Mouse (Mus musculus): ENCODE results near the gene Uqcr11. TPM values are rescaled to one million over a fixed set of nuclear protein-coding genes. Genes with fewer than 3 reads are reported as not detected.

The Uqcr11 gene
- polyA plus RNA-seq, 1 experiment: 1,699 TPM

DNA sequence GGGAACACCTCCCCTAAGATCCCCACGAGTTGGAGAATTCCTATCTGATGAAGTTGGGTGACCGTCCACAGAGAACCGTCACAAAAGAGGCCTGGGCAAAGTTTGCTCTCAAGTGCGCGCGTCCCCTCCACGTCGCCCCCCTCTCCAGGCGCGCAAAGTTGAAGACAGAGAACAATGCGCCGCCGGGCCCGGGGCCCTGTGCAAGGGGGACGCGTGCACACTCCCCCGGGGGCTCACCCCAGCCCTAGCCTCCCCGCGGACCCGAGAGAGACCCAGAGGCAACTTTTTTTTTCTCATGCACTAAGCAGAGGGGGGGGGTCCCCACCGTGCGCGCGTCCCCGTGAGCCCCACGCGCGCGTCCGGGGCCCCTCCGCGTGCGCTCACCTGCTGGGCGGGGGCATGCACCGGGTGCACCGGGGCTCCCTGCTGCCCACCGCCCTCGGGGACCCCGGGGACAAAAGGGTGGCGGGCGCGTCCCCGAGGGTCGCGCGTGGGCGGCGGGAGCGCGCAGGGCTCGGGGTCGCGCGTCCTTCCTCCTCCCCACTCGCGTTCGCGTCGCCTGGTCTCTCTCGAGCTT, 26.4 kb upstream of the Uqcr11 start:
- Histone ChIP-seq H3K36me3 (ENCODE audit: control insufficient read depth, insufficient read depth, low read length) (peaks cover 9% of the 10 kb centered on the region; the same call in 1 of the 2 replicates), H3K27me3 (ENCODE audit: control insufficient read depth, insufficient read depth, low read length) (no peaks in the 10 kb centered on the region), H3K4me3 (ENCODE audit: control insufficient read depth, insufficient read depth, low read length) (peak overlapping the region; percentile 88), H3K4me1 (replicated peaks; ENCODE audit: control insufficient read depth, insufficient read depth, low read length) (peaks cover 22% of the 10 kb centered on the region), H3K27ac (ENCODE audit: control insufficient read depth, insufficient read depth, low read length) (peak overlapping the region; percentile 83)
- TF ChIP-seq POLR2A (IDR thresholded peaks at IDR 0.05; ENCODE audit: control insufficient read depth, extremely low read depth, insufficient read depth, low read length, poor library complexity): no peak
- 0 out of 2 replicates have a peak, but pooled peaks have one; percentile 32 for TF ChIP-seq CTCF (IDR thresholded peaks at IDR 0.05; ENCODE audit: borderline replicate concordance, control insufficient read depth, extremely low read depth, insufficient read depth, low read length, poor library complexity)
- DNase-seq: peak; percentile 56
- WGBS: 1% methylated on average over 60 of the region's 60 CpGs

DNA sequence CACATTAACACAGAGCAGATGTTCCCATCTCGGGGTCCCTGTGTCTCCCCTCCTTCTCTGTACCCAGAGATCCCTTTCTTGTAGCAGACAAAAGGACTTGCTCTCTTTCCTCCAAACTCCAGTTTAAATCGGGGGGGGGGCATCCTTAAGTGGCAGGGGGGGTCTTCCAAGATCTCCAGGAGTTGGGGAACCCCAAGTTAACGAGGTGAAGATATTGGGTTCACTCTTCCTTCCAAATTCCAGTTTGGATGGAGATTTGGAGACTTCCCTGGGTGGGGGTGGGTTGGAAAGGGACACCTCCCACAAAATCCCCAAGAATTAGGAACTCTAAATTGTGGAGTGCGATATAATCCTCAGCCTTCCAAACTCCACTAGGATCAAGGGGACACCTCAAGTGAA, 25.8 kb upstream of the Uqcr11 start:
- Histone ChIP-seq H3K27ac (ENCODE audit: control insufficient read depth, insufficient read depth, low read length) (peak overlapping the region; percentile 83), H3K27me3 (ENCODE audit: control insufficient read depth, insufficient read depth, low read length) (no peaks in the 10 kb centered on the region), H3K36me3 (ENCODE audit: control insufficient read depth, insufficient read depth, low read length) (peaks cover 12% of the 10 kb centered on the region; the same call in 1 of the 2 replicates), H3K4me1 (replicated peaks; ENCODE audit: control insufficient read depth, insufficient read depth, low read length) (peaks cover 22% of the 10 kb centered on the region), H3K4me3 (ENCODE audit: control insufficient read depth, insufficient read depth, low read length) (peak overlapping the region; percentile 88)
- no peak for DNase-seq
- 3% methylated on average over 4 of the region's 4 CpGs for WGBS
- TF ChIP-seq POLR2A (IDR thresholded peaks at IDR 0.05; ENCODE audit: control insufficient read depth, extremely low read depth, insufficient read depth, low read length, poor library complexity) (no peak), CTCF (IDR thresholded peaks at IDR 0.05; ENCODE audit: borderline replicate concordance, control insufficient read depth, extremely low read depth, insufficient read depth, low read length, poor library complexity) (no peak)

DNA sequence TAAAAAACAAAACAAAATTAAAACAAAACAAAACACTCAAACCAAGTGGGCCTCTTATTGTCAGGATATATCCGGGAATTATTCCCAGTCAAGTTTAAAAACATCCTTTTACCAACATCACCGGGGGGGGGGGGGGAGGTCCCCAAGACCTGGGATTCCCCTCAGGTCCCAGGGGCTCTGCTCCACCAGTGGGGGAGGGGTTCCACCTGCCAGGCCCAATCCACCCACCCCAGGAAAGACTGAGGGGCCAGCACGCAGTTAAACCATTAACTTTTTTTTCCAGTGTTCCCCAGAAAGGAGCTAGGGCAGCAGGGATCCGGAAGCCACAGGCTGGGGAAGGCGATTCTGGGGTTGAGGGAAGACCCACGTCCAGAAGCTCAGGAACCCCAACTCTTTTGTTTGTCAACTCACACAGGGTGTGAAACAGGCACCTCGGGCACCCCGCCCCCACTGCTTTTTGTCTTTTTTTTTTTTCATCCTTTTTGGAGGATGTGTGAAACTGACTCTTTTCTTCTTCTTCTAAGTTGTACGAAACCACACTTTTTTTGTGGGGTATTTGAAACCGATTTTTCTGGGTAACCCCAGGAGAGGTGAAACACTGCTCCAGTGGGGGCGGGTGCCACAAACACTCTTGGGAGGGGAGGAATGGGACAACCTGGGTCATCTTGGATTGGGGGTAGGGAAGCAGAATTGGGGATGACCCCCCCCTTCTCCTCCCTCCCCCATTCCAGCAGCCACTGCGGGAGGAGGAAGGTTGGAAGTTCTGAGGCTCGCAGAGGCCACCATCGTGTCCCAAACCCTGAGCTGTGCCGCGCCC, 25.1 kb upstream of the Uqcr11 start:
- peak overlapping the region; percentile 88 for H3K4me3 ChIP-seq (ENCODE audit: control insufficient read depth, insufficient read depth, low read length)
- no peaks in the 10 kb centered on the region for H3K27me3 ChIP-seq (ENCODE audit: control insufficient read depth, insufficient read depth, low read length)
- peaks cover 17% of the 10 kb centered on the region for H3K36me3 ChIP-seq (ENCODE audit: control insufficient read depth, insufficient read depth, low read length)
- WGBS: 7% methylated on average over 16 of the region's 16 CpGs
- H3K27ac ChIP-seq (ENCODE audit: control insufficient read depth, insufficient read depth, low read length): peak overlapping the region; percentile 83
- peak; percentile 57 for DNase-seq
- TF ChIP-seq CTCF (IDR thresholded peaks at IDR 0.05; ENCODE audit: borderline replicate concordance, control insufficient read depth, extremely low read depth, insufficient read depth, low read length, poor library complexity): no peak
- no peak for TF ChIP-seq POLR2A (IDR thresholded peaks at IDR 0.05; ENCODE audit: control insufficient read depth, extremely low read depth, insufficient read depth, low read length, poor library complexity)
- H3K4me1 ChIP-seq (replicated peaks; ENCODE audit: control insufficient read depth, insufficient read depth, low read length): peaks cover 22% of the 10 kb centered on the region

DNA sequence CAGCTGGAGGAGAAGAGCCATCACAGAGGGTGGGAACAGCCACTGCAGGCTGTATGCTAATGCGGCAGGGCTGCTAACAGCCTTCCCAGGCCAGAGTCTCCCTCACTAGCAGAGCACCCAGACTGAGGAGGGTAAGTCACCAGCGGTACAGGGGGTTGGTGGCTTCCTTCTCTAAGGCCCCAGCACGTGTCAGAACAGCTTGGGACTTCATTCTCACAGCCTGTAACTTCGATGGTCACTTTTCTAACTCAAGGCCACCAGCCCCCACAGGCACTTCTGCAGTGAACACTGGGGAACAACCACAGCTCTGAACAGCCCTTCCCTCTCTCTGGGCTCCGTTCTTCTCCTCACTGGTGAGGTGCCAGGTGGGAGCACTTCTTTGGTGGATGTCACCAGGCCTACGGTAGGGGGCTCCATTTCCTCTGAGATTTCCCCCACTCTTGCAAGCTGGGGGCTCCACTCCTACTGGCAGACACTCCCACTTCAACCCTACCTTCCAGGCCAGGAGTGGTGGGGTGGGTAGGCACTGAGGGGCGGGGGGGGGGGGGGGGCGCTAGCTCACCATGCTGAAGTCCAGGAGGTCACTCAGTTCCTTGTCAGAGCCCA, 23.8 kb upstream of the Uqcr11 start:
- TF ChIP-seq POLR2A (IDR thresholded peaks at IDR 0.05; ENCODE audit: control insufficient read depth, extremely low read depth, insufficient read depth, low read length, poor library complexity): no peak
- TF ChIP-seq CTCF (IDR thresholded peaks at IDR 0.05; ENCODE audit: borderline replicate concordance, control insufficient read depth, extremely low read depth, insufficient read depth, low read length, poor library complexity): no peak
- WGBS: 80% methylated on average over 8 of the region's 8 CpGs
- Histone ChIP-seq H3K27ac (ENCODE audit: control insufficient read depth, insufficient read depth, low read length) (no peak overlapping the region), H3K27me3 (ENCODE audit: control insufficient read depth, insufficient read depth, low read length) (no peaks in the 10 kb centered on the region), H3K4me3 (ENCODE audit: control insufficient read depth, insufficient read depth, low read length) (no peak overlapping the region), H3K36me3 (ENCODE audit: control insufficient read depth, insufficient read depth, low read length) (peaks cover 30% of the 10 kb centered on the region), H3K4me1 (replicated peaks; ENCODE audit: control insufficient read depth, insufficient read depth, low read length) (peaks cover 22% of the 10 kb centered on the region)
- DNase-seq: peak; percentile 37

DNA sequence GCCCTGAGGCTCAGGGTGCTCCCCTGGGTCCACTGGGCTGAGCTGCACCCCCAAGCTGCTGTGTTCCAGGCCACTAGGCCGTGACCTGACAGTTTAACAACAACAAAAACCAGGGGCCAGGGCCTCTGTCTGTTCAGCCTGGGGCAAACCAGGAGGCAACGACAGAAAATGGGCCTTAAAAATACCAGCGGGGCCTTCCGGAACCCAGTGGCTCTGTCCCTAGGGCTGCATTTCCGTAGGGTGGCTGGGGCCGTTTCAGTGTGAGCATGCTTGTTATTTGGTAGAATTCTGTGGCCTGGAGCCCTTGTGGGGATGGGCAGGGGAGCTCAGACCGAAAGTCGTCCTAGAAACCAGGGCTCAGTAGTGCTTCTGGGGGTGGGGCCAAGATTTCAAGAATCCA, 23.2 kb upstream of the Uqcr11 start:
- no peak overlapping the region for H3K4me3 ChIP-seq (ENCODE audit: control insufficient read depth, insufficient read depth, low read length)
- peaks cover 21% of the 10 kb centered on the region for H3K4me1 ChIP-seq (replicated peaks; ENCODE audit: control insufficient read depth, insufficient read depth, low read length)
- TF ChIP-seq POLR2A (IDR thresholded peaks at IDR 0.05; ENCODE audit: control insufficient read depth, extremely low read depth, insufficient read depth, low read length, poor library complexity) (no peak), CTCF (IDR thresholded peaks at IDR 0.05; ENCODE audit: borderline replicate concordance, control insufficient read depth, extremely low read depth, insufficient read depth, low read length, poor library complexity) (no peak)
- H3K36me3 ChIP-seq (ENCODE audit: control insufficient read depth, insufficient read depth, low read length): peaks cover 37% of the 10 kb centered on the region
- WGBS: 95% methylated on average over 8 of the region's 8 CpGs
- no peaks in the 10 kb centered on the region for H3K27me3 ChIP-seq (ENCODE audit: control insufficient read depth, insufficient read depth, low read length)
- H3K27ac ChIP-seq (ENCODE audit: control insufficient read depth, insufficient read depth, low read length): no peak overlapping the region
- DNase-seq: no peak

DNA sequence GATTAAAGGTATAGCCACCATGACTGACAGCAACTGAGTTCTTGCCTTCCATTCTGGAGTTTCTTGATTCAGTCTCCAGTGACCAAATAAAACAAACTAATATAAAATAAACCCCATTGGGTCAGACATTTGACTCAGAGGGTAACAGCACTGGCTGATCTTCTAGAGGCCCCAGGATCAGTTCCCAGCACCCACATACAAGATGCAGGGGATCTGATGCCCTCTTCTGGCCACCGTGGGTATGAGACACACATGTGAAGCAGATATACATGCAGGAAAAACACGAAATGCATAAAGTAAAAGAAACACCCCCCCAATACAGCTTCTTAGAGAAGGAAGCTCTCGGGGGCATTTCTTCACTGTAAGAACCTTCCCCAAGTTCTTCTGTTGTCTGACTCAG, 18.4 kb upstream of the Uqcr11 start:
- Histone ChIP-seq H3K27ac (ENCODE audit: control insufficient read depth, insufficient read depth, low read length) (no peak overlapping the region), H3K4me3 (ENCODE audit: control insufficient read depth, insufficient read depth, low read length) (no peak overlapping the region), H3K27me3 (ENCODE audit: control insufficient read depth, insufficient read depth, low read length) (no peaks in the 10 kb centered on the region), H3K4me1 (replicated peaks; ENCODE audit: control insufficient read depth, insufficient read depth, low read length) (no peaks in the 10 kb centered on the region), H3K36me3 (ENCODE audit: control insufficient read depth, insufficient read depth, low read length) (peaks cover 54% of the 10 kb centered on the region)
- TF ChIP-seq CTCF (IDR thresholded peaks at IDR 0.05; ENCODE audit: borderline replicate concordance, control insufficient read depth, extremely low read depth, insufficient read depth, low read length, poor library complexity) (no peak), POLR2A (IDR thresholded peaks at IDR 0.05; ENCODE audit: control insufficient read depth, extremely low read depth, insufficient read depth, low read length, poor library complexity) (no peak)
- DNase-seq: no peak
- 93% methylated on average over 3 of the region's 3 CpGs for WGBS
